Mouse (Mus musculus) heart, postnatal 25 days (tissue): Measurements from ENCODE around the gene 4933416C03Rik. TPM values are rescaled to one million over a fixed set of nuclear protein-coding genes. Genes with fewer than 3 reads are reported as not detected.

ENCODE experiments used
- DNase-seq: peaks from one replicate; pipeline ENCODE4 v3.0.0; 2022; ENCODE audit warnings: low spot score
- intact Hi-C: fragments of 180-260 bp; cut with DNase I; formaldehyde crosslinking; loops from one replicate; pipeline ENCODE4 v1.15.1; 2025
- total RNA-seq, 2 experiments: library from RNA; stranded (reverse); gene quantifications; 2 replicates each; pipeline ENCODE4 v1.2.3; 2021

The 4933416C03Rik gene
- total RNA-seq, result not detected

DNA sequence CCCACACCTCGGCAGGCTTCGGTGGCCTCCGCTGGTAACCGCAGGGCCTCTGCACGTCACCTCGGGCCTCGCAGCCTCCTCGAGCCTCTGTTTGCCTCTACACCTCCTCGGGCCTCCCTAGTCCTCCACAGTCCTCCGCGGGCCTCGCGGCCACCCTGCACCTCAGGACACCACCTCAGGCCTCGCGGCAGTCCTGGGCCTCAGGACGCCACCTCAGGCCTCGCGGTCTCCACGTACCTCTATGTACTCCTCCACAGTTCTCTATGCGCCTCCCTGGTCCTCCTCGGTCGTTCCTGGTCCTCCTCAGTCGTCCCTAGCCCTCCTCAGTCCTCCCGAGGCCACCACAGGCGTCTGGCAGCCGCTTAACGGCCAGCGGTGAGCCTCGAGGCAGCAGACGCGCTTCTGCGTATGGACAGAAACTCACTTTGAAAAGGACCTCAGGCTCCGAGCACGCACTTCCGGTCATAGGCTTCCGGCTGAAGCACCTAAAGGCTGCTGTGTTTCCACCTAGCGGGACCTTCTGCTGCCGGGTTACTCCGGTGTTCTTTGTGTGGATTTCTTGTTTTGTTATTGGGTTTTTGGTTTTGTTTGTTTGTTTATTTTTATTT is at the start of gene 4933416C03Rik:
TSS of gene 4933416C03Rik (minus strand) at position 51 of the 608 bp plus-strand sequence.
- intact Hi-C loops, result no loop called here
- no peak for DNase-seq

DNA sequence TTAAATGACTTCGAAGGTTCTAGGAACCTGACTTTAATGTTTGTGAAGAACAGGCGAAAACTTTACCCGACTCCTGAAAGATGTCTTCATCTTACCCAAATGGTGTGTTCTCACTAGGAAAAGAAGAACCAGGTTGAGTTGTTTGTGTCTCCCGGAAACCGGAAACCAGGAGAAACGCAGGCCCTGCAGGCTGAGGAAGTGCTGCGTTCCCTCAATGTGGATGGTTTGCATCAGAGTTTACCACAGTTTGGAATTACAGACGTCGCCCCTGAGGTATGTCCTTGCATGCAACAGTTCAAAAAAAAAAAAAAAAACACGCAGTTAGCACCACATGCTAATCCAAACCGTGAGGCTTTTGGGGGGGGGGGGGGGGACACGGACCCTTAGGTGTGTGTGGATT is 48.6 kb upstream of the 4933416C03Rik start:
- intact Hi-C loops, result no loop called here
- DNase-seq, result no peak

GRCm38 (mm10) chr10:116156699-116157098 is 43.0 kb upstream of the 4933416C03Rik start:
- intact Hi-C loops, result no loop called here
- DNase-seq, result no peak

DNA sequence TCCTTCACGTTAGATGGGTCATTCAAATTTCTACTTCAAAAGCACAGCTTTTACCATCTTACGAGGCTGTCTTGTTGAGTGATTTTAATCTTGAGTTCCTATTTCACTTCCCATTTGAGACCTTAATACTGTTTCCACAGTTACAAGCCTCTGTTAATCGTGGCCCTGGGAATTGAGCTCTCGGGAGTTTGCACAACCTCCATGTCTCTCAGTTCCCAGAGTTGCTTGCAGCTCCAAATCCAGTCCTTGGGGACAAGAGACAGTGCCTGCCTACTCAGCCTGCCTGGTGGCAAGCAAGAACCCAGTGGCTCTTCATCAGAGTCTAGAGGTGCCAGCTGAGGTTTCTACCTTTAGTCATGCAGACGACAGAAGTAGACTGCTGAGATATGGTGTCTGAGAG is 41.0 kb upstream of the 4933416C03Rik start:
- no peak for DNase-seq
- intact Hi-C loops, result no loop called here

DNA sequence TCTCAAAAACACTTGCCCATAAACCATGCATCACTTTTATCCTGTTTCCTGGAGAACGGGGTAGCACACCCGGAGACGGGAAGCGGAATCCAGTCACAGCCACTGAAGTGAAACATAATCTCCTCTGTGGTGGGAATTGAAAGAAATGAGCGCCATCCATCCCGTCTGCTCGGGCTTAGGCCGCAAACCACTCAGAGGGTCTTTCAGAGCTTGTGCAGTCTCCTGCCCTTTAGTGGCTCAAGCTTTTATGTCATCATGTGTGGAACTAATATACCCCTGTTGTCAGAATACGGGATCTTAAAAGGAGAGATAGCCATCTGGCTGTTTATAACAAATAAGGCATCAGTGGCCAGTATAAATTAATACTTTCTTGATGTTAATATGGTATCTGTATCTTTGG is 32.4 kb upstream of the 4933416C03Rik start:
- intact Hi-C loops, result no loop called here
- DNase-seq, result no peak

GRCm38 (mm10) chr10:116143684-116144083 is 30.0 kb upstream of the 4933416C03Rik start:
- DNase-seq, result no peak
- intact Hi-C loops, result no loop called here

GRCm38 (mm10) chr10:116140226-116140625 is 26.5 kb upstream of the 4933416C03Rik start:
- no peak for DNase-seq
- intact Hi-C loops, result no loop called here

DNA sequence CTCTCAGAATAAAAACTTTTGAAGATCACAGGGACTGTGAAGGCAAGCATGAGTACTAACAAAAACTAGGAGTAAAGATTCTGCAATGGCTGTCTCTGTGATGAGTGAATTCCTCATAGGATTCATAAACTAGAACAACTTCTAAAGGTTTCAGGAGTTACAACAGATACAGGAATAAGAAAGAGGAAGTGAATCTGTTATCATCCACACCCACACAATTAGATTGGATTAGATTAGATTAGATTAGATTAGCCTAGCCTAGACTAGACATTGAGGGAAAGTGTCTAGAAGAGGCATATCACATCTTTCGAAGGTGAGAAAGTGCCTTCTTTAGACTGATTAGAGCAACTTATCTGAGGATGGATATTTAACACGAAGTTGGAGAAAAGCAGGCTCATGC is 21.5 kb upstream of the 4933416C03Rik start:
- intact Hi-C loops, result no loop called here
- no peak for DNase-seq

DNA sequence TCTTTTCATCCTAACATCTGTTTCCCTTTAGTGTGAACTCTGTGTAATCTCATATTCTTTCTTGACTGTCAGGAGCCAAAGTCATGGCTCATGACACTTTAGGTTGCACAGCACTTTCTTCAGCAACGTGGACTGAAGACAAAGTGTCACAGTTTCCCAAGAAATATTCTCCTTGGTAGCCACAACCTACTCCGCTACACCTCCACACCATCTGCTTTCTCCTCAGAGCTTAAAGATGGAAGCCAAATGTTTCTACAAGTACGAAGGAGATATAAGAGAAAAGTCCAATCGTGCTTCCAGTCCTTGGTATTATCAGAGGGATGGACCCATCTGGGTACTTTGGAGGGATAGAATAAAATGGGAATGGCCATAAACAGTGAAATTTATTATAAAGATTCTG is 18.5 kb upstream of the 4933416C03Rik start:
- DNase-seq, result no peak
- intact Hi-C loops, result no loop called here

DNA sequence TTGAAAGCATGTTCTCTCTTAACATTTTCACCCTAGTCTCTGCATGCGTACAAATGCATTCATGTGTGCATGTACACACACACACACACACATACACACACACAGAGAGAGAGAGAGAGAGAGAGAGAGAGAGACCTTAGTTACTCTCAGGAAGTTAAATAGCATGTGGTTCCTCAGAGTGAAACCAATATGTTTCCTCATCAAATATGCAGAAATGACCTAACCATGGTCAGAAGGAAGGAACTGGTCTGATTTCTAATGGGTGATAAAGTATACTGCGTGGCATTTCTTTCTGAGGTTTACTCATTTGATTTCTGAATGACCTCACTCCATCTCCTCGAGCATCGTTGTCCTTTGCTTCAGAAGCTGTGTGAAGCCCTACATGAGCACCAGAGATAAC is 17.5 kb upstream of the 4933416C03Rik start:
- no peak for DNase-seq
- intact Hi-C loops, result no loop called here

DNA sequence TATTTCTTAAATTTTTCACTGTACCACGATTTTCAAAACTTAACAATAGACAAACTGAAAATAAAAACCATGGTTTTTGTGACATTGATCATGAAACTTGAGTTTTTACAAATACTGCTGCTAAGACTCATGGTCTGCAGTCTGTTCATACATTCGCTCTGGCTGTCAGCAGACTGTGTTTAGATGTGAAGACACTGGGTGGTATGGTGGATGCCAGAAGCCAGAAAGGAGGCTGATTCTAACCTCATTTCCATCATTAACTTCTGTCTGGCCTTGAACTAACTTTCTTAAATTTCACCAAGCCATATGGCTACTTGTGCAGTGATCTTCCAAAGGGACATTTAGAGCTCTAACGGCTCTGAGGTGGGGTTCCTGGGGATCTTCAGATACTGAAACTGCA is 16.7 kb upstream of the 4933416C03Rik start:
- no peak for DNase-seq
- intact Hi-C loops, result no loop called here

DNA sequence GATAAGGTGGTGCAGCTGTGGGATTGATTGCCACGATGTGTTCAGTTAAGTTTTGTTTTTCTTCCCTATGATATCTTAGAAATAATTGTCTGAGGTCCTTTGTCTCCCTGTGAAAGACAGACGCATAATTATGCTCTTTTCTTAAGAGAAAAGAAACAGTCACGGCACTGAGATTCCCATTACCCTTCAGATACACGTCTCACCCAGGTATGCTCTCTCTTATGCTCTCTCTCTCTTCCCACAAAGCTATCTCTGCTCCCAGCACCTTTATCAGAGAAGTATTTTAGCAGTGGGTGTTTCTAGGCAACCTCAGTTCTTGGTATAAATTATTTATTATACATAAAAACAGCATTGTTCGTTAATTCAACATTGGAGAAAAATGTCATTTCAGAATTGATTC is 11.6 kb upstream of the 4933416C03Rik start:
- intact Hi-C loops, result no loop called here
- no peak for DNase-seq

- DNase-seq, result no peak
- intact Hi-C loops, result no loop called here
Measured at GRCm38 (mm10) chr10:116123808-116124207, 10.1 kb upstream of the 4933416C03Rik start.

GRCm38 (mm10) chr10:116121463-116121862 is 7.7 kb upstream of the 4933416C03Rik start:
- DNase-seq, result no peak
- intact Hi-C loops, result no loop called here

GRCm38 (mm10) chr10:116117060-116117459 is 3.3 kb upstream of the 4933416C03Rik start:
- intact Hi-C loops, result no loop called here
- DNase-seq, result no peak

GRCm38 (mm10) chr10:116115881-116116677 is 2.4 kb upstream of the 4933416C03Rik start:
- intact Hi-C loops, result no loop called here
- no peak for DNase-seq

DNA sequence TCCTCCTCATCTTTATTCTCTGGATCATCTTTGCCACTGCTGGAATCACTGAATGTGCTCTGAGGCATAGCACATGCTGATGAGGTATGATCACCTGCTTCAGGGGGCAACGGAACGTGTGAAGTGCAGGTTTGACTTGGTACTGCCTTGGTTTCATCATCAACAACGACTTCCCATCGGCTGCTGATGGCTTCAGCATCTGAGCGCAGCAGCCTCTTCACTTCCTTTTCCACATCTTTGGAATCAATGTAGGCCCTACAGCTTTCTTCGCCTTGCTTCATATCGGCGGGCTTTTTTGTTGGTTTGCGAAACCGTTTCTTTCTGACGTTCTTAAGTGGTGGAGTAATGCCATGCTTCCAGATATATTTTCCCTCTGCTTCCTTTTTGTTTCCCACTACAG is 849 bp downstream of the 4933416C03Rik start:
- DNase-seq, result no peak
- intact Hi-C loops, result no loop called here

DNA sequence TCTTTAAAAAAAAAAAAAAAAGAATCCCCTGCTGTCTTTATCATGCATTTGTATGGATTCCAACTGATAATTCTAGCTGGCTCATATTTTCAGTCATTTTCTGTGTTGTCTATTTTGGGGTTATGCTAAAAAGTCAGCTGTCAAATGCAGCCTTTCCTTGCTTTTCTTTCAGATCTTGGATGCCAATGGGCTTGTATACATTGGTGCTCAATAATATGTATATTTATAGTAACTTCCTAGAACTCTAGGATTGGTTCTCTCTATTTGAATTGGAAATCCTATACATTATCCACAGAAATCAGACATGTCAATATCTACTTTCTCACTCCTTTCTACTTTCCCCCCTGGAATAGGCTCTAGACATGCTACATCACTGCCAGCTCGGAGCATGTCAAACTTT is 5.0 kb downstream of the 4933416C03Rik start:
- no peak for DNase-seq
- intact Hi-C loops, result no loop called here

- intact Hi-C loops, result no loop called here
Measured at GRCm38 (mm10) chr10:116108176-116108575, 5.5 kb downstream of the 4933416C03Rik start.

GRCm38 (mm10) chr10:116098470-116098869 is 15.2 kb downstream of the 4933416C03Rik start:
- no peak for DNase-seq
- intact Hi-C loops, result no loop called here

More at GRCm38 (mm10) chr10:116108176-116108575, 5.5 kb downstream of the 4933416C03Rik start:
- DNase-seq, result no peak

GRCm38 (mm10) chr10:116096466-116096865 is 17.3 kb downstream of the 4933416C03Rik start:
- no peak for DNase-seq
- intact Hi-C loops, result no loop called here
